Mouse (Mus musculus) myocyte (in vitro differentiated cells): ENCODE results near the gene Camk1d.

ENCODE experiments used
- E2F4 ChIP-seq: IDR thresholded peaks from one replicate; pipeline ENCODE4 v1.6.1; 2011; ENCODE audit warnings: mild to moderate bottlenecking, control low read depth, moderate library complexity; ENCODE audit not compliant: insufficient read depth
- MAX ChIP-seq: IDR thresholded peaks from one replicate; pipeline ENCODE4 v1.6.1; 2011; ENCODE audit warnings: low read depth, mild to moderate bottlenecking, control low read depth
- MYOD1 ChIP-seq, 3 experiments: IDR thresholded peaks; one replicate each; pipeline ENCODE4 v1.6.1; 2011; ENCODE audit warnings: control low read depth in 2 of 3, low read depth in 2 of 3, mild to moderate bottlenecking in 2 of 3, moderate library complexity in 1 of 3; ENCODE audit not compliant: insufficient read length in 2 of 3, control insufficient read depth in 1 of 3
- POLR2A ChIP-seq: IDR thresholded peaks from one replicate; pipeline ENCODE4 v1.6.1; 2011; ENCODE audit warnings: low read depth, mild to moderate bottlenecking, control low read depth, moderate library complexity; ENCODE audit not compliant: insufficient read length
- POLR2AphosphoS2 ChIP-seq: IDR thresholded peaks from one replicate; pipeline ENCODE4 v1.6.1; 2011; ENCODE audit warnings: low read depth, control low read depth; ENCODE audit not compliant: insufficient read length
- TCF12 ChIP-seq: IDR thresholded peaks from one replicate; pipeline ENCODE4 v1.6.1; 2011; ENCODE audit warnings: mild to moderate bottlenecking, control low read depth; ENCODE audit not compliant: poor library complexity, insufficient read depth, severe bottlenecking
- TCF3 ChIP-seq: IDR thresholded peaks from one replicate; pipeline ENCODE4 v1.6.1; 2011; ENCODE audit warnings: low read depth, control low read depth; ENCODE audit not compliant: insufficient read length
- USF1 ChIP-seq: IDR thresholded peaks from one replicate; pipeline ENCODE4 v1.6.1; 2011; ENCODE audit warnings: low read depth, mild to moderate bottlenecking, control low read depth, moderate library complexity

- no peak for TF ChIP-seq E2F4
- no peak for TF ChIP-seq USF1
- no peak for TF ChIP-seq TCF12
- TF ChIP-seq MAX = no peak
- TF ChIP-seq POLR2AphosphoS2 = no peak
- no peak for TF ChIP-seq POLR2A
- no peak for TF ChIP-seq MYOD1 (IDR thresholded peaks at IDR 0.05; ENCODE audit: control insufficient read depth in 1 of 3, insufficient read length in 2 of 3, low read depth in 2 of 3)
- no peak for TF ChIP-seq TCF3
Measured at GRCm38 (mm10) chr2:5595356-5596191, 118.7 kb downstream of the Camk1d start.
